Mouse (Mus musculus) adrenal gland, adult 18-20 months (tissue): ENCODE results near the gene Lasp1. TPM values are rescaled to one million over a fixed set of nuclear protein-coding genes. Genes with fewer than 3 reads are reported as not detected.
"Not testable (repeated sequence)": the region's sequence is repeated elsewhere in the genome, so short reads cannot be mapped to it uniquely, and the experiment has no call there.

Source experiments
- DNase-seq, 2 experiments: peaks; one replicate each; pipeline ENCODE4 v3.0.0; 2021 to 2022; ENCODE audit warnings: low spot score in 2 of 2
- total RNA-seq, 2 experiments: library from RNA; stranded (reverse); gene quantifications; 1 replicate in 1 of 2; 2 replicates in 1 of 2; pipeline ENCODE4 v1.2.3; 2021

Gene Lasp1
- total RNA-seq, 2 experiments from 2014 or later: 94.0 to 145 TPM

- DNase-seq: not testable (repeated sequence)
Measured at GRCm38 (mm10) chr11:97790778-97791438, 7.9 kb upstream of the Lasp1 start.

- DNase-seq: peak in 1 of 2 experiments; percentile 35
Measured at GRCm38 (mm10) chr11:97793165-97793564, 5.6 kb upstream of the Lasp1 start.

- DNase-seq: peak; percentile 76 to 86
Measured at GRCm38 (mm10) chr11:97796910-97797309, 1.9 kb upstream of the Lasp1 start.

GRCm38 (mm10) chr11:97797369-97798082 lies 1.3 kb upstream of the Lasp1 start:
- DNase-seq: no peak

- DNase-seq: no peak
Measured at GRCm38 (mm10) chr11:97798083-97798435, 741 bp upstream of the Lasp1 start.

- peak; percentile 90 to 94 for DNase-seq
Measured at GRCm38 (mm10) chr11:97799146-97799993, 570 bp downstream of the Lasp1 start.

GRCm38 (mm10) chr11:97799994-97800690 lies 1.3 kb downstream of the Lasp1 start:
- peak; percentile 74 to 77 for DNase-seq

GRCm38 (mm10) chr11:97800691-97801408 lies 2.0 kb downstream of the Lasp1 start:
- no peak for DNase-seq

GRCm38 (mm10) chr11:97801409-97802193 lies 2.8 kb downstream of the Lasp1 start:
- DNase-seq: peak; percentile 51 to 66

- DNase-seq: no peak
Measured at GRCm38 (mm10) chr11:97802194-97802470, 3.3 kb downstream of the Lasp1 start.

- no peak for DNase-seq
Measured at GRCm38 (mm10) chr11:97802495-97802894, 3.7 kb downstream of the Lasp1 start.

GRCm38 (mm10) chr11:97803847-97804246 lies 5.0 kb downstream of the Lasp1 start:
- no peak for DNase-seq

GRCm38 (mm10) chr11:97804841-97805661 lies 6.3 kb downstream of the Lasp1 start:
- peak in 1 of 2 experiments; percentile 33 for DNase-seq

- DNase-seq: no peak
Measured at GRCm38 (mm10) chr11:97805662-97806612, 7.1 kb downstream of the Lasp1 start.

- no peak for DNase-seq
Measured at GRCm38 (mm10) chr11:97806613-97806964, 7.8 kb downstream of the Lasp1 start.

GRCm38 (mm10) chr11:97807626-97808025 lies 8.8 kb downstream of the Lasp1 start:
- DNase-seq: no peak

- DNase-seq: no peak
Measured at GRCm38 (mm10) chr11:97808093-97808492, 9.3 kb downstream of the Lasp1 start.
